Mouse (Mus musculus) adrenal gland, adult 2 months (tissue): ENCODE data around the gene Syde2. TPM values are rescaled to one million over a fixed set of nuclear protein-coding genes. Genes with fewer than 3 reads are reported as not detected.
"Not testable (repeated sequence)": the region's sequence is repeated elsewhere in the genome, so short reads cannot be mapped to it uniquely, and the experiment has no call there.

ENCODE experiments used
- DNase-seq: peaks from one replicate; pipeline ENCODE4 v3.0.0; 2021
- long read RNA-seq: library from polyadenylated mRNA; stranded (forward); transcript quantifications from one replicate; pipeline ENCODE4 v2.0.0, GENCODE M21; 2021
- polyA plus RNA-seq: library from polyadenylated mRNA; depleted of rRNA; stranded (reverse); fragments of >200 nt; gene quantifications from 2 replicates; pipeline ENCODE4 v1.2.3, GENCODE M21; 2012; rRNA removed
- total RNA-seq, 2 experiments: library from RNA; stranded (reverse); gene quantifications; 2 replicates each; pipeline ENCODE4 v1.2.3; 2021

Gene Syde2
- total RNA-seq (1 to 10 TPM; 4.2 to 6.8 TPM), polyA plus RNA-seq (4.2 and 5.0 TPM in 2 replicates)
- long read RNA-seq, full-length matches to known transcripts = 4 of 4 reads
- long read RNA-seq, partial matches to known transcripts = 0 of 4 reads
- long read RNA-seq, other reads (novel, unspliced or antisense) = 0 of 4 reads

- DNase-seq = peak; percentile 90
These were observed at the start of gene Syde2 for GRCm38 (mm10) chr3:145987268-145987969. Syde2 (plus strand) TSS chr3:145987870.

GRCm38 (mm10) chr3:145938405-145939349 is 49.0 kb upstream of the Syde2 start:
- no peak for DNase-seq

GRCm38 (mm10) chr3:145939402-145939801 is 48.3 kb upstream of the Syde2 start:
- no peak for DNase-seq

- no peak for DNase-seq
These were observed 47.7 kb upstream of the Syde2 start for GRCm38 (mm10) chr3:145939971-145940370.

DNA sequence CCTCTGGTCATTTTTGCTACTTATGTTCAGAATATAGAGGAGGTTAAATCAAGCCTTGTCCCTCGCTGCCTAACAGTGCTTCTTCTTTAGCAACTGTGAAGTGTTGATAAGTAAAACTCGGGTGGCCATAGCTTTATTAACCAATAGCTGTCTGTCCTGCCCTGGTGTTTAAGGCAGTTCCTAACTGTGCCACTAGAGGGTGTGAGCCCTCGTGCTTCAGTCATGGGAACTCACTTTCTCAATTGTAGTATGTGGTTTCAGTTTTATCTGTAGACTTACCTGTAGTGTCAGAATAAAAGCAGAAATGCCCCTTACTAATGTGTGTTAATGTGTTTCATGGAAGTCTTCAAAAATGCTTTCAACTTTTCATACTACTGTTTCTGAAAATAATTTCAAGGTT is 45.7 kb upstream of the Syde2 start:
- peak; percentile 67 for DNase-seq

DNA sequence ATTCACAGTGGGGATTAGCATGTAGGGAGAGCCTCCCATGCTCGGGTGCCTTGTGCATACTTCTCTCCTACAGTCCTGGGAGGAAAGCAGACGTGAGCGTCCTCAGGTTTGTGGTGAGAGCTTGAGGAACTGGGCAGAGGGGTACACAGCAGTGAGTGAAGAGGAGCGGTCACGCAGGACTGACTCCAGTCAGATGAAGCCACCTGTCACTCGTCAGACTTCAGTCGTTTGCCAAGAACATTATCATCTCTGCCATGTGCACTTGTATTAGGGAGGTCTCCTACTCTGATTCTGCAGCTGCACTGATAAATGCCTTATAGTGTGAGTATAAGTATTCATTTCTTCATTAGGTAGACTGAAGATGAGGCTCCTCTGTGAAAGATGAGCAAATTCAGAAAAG is 43.3 kb upstream of the Syde2 start:
- no peak for DNase-seq

DNA sequence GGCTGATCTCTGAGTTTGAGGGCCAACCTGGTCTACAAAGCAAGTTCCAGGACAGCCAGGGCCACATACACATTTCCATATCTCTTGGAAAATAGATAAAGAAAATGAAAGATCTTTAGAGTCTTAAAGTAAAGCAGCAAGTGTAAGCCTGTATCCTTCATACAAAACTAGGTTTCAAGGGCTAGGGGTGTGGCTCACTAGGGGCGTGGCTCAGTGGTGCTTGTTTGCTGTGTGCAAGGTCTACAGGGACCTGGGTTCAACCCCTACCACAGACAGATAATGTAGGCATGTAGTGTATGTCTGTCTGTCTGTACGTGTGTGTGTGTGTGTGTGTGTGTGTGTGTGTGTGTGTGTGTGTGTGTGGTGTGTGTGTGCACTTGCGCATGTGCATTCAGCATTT is 41.8 kb upstream of the Syde2 start:
- no peak for DNase-seq

GRCm38 (mm10) chr3:145946654-145947053 is 41.0 kb upstream of the Syde2 start:
- DNase-seq = no peak

- no peak for DNase-seq
These were observed 40.0 kb upstream of the Syde2 start for GRCm38 (mm10) chr3:145947539-145948204.

GRCm38 (mm10) chr3:145950034-145950814 is 37.4 kb upstream of the Syde2 start:
- DNase-seq = peak; percentile 62

GRCm38 (mm10) chr3:145950815-145951130 is 36.9 kb upstream of the Syde2 start:
- no peak for DNase-seq

GRCm38 (mm10) chr3:145951287-145952165 is 36.1 kb upstream of the Syde2 start:
- peak; percentile 82 for DNase-seq

GRCm38 (mm10) chr3:145952945-145953344 is 34.7 kb upstream of the Syde2 start:
- no peak for DNase-seq

DNA sequence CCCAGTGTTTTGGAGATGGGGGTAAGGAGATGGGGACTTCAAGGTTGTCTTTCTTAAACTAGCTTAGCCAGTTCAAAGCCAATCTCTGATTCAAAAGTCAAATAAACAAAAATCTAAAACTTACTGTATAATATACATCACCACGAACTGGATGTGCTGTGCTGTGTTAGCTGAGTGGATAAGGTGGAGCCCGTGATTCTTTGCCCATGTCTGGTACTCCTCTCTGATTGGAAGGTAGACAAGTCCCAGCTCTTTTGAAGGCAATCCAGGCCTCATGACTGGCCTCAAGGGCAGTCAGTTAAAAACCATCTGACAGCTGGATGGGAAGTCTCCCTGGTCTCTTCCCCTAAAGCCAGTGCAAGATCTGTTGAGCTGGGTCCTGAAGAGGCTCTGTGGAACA is 34.3 kb upstream of the Syde2 start:
- DNase-seq = no peak

- DNase-seq = no peak
These were observed 27.8 kb upstream of the Syde2 start for GRCm38 (mm10) chr3:145959824-145960223.

DNA sequence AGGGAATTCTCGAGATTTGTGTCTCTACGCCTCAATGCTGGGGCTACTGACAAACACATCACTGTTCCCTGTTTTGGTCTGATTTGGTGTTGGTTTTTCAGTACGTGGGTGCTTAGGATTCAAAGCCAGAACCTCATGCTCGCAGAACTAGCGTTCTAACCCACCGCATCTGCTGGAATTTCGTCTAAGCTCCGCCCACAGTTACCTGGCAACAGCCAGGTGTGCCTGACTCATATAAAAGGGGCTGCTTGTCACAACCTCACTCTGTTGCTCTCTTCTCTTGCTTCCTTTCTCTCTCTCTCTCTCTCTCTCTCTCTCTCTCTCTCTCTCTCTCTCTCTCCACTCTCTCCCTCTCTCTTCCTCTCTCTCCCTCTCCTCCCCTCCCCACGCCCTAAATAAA is 25.3 kb upstream of the Syde2 start:
- DNase-seq = no peak

- no peak for DNase-seq
These were observed 24.3 kb upstream of the Syde2 start for GRCm38 (mm10) chr3:145963101-145964017.

- DNase-seq = peak; percentile 57
These were observed 23.7 kb upstream of the Syde2 start for GRCm38 (mm10) chr3:145964018-145964387.

GRCm38 (mm10) chr3:145964473-145964872 is 23.2 kb upstream of the Syde2 start:
- DNase-seq = no peak

DNA sequence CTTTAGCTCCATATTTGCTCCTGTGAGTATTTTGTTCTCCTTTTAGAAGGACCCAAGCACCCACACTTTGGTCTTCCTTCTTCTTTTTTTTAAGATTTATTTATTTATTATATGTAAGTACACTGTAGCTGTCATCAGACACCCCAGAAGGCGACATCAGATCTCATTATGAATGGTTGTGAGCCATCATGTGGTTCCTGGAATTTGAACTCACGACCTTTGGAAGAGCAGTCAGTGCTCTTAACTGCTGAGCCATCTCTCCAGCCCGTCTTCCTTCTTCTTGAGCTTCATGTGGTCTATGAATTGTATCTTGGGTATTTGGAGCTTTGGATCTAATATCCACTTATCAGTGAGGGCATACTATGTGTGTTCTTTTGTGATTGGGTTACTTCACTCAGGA is 22.1 kb upstream of the Syde2 start:
- not testable (repeated sequence) for DNase-seq
